Mouse (Mus musculus) bone marrow macrophage, adult 2 months (primary cell): Measurements from ENCODE around the gene Irf7.

Experiments used
- CTCF ChIP-seq: IDR thresholded peaks from 2 replicates; pipeline ENCODE4 v1.5.1; 2012; ENCODE audit warnings: low read depth, mild to moderate bottlenecking, low read length, moderate library complexity
- POLR2A ChIP-seq: IDR thresholded peaks from 2 replicates; pipeline ENCODE4 v1.6.1; 2012; ENCODE audit warnings: mild to moderate bottlenecking, low read depth, low read length, borderline replicate concordance

GRCm38 (mm10) chr7:141216894-141217293, 49.4 kb downstream of the Irf7 start:
- TF ChIP-seq CTCF (no peak), POLR2A (no peak)
